Mouse (Mus musculus) embryo, embryonic 11.5 days (tissue): ENCODE data around the gene Vat1.
"Not testable (repeated sequence)": the region's sequence is repeated elsewhere in the genome, so short reads cannot be mapped to it uniquely, and the experiment has no call there.

ENCODE experiments used
- DNase-seq: peaks from one replicate; pipeline ENCODE4 v3.0.0-alpha.2; 2012; ENCODE audit warnings: low read depth, low spot score

Gene Vat1

GRCm38 (mm10) chr11:101465869-101466551 is at the start of gene Vat1:
Vat1 (minus strand) TSS chr11:101466230.
- no peak for DNase-seq

DNA sequence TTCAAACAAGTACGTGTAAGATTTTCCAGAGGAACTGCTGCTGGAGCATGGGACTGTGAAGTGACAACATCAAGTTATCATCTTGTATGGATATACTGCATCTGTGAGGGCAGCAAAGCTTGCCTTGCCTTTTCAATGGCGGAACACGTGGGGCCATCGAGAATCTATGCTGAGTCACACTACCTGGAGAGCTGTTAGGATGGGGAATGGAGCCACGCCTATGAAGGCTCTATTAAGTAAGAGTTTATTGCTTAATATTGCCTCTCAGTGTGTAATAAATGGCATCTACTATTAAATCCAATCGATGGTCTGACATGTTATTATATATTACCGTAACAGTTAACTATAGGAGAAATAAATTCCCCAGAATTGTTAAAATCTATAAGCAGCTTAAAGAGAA is 41.1 kb upstream of the Vat1 start:
- no peak for DNase-seq

- DNase-seq, result no peak
Measured at GRCm38 (mm10) chr11:101506269-101506780, 40.3 kb upstream of the Vat1 start.

GRCm38 (mm10) chr11:101486126-101486525 is 20.1 kb upstream of the Vat1 start:
- no peak for DNase-seq

DNA sequence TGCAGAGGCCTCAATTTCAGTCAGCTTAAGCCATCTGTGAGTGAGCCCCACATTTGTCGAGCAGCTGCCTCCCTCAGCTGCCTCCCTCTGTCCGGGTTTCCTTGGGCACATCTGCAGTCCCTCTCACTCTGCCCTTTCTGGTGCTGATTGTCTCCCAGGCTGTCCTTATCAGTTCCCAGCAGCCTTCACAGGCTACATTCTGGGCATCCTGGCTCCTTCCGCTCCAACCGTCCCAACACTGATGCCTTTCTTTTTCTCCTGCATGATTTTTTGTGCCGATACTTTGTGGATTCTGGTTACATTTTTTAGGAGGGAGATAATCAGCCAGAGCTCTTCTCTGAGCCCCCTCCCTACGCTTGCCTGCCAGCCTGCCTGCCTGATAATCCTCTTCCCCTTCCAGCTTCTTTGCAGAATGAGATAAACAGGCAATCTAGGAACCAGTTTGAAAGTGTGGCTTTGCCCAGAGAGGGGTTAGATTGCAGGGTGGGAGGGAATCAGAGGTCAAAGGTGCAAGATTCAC is 19.5 kb upstream of the Vat1 start:
- DNase-seq, result no peak

- no peak for DNase-seq
Measured at GRCm38 (mm10) chr11:101484814-101485213, 18.8 kb upstream of the Vat1 start.

- DNase-seq, result no peak
Measured at GRCm38 (mm10) chr11:101484245-101484644, 18.2 kb upstream of the Vat1 start.

DNA sequence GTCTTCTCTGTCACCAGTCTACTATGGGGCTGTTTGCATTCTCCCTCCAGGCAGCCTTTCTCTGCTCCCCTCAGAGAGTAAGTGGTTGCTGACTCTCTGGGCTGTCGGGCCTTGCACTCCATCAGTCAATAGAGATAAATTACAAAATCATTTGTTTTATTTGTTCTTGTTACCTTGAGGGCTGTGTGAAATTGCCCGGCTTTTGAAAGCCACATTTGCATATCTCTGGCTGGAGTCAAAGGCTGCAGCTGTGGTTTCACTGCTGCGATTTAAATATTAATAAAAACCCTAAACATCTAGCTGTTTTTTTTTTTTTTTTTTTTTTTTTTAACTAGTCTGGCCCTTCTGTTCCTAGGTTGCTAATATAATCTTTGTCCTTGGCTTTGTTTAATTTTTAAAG is 17.8 kb upstream of the Vat1 start:
- DNase-seq, result no peak

- no peak for DNase-seq
Measured at GRCm38 (mm10) chr11:101480912-101481311, 14.9 kb upstream of the Vat1 start.

DNA sequence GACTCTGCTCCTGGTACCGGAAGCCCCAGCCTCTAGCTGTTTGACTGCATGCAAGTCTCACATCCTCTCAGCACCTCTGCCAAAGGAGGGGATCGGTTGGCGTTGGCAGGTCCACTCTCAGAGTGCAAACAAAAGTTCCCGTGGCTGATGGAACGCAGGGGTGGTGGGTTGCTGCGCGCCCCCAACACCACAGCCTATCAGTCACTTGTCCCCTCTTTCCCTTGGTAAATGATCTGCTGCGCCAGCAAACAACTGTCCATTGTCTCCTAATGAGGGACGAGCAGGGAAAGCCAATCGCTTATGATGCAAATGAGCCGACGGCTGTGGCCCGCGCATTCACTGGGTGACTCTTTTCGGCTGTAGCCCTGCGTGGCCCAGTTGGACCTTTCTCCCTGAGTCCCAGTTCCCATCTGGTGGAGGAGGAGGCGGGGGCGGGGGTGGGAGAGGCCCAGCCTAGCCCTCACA is 13.2 kb upstream of the Vat1 start:
- peak; percentile 34 for DNase-seq

DNA sequence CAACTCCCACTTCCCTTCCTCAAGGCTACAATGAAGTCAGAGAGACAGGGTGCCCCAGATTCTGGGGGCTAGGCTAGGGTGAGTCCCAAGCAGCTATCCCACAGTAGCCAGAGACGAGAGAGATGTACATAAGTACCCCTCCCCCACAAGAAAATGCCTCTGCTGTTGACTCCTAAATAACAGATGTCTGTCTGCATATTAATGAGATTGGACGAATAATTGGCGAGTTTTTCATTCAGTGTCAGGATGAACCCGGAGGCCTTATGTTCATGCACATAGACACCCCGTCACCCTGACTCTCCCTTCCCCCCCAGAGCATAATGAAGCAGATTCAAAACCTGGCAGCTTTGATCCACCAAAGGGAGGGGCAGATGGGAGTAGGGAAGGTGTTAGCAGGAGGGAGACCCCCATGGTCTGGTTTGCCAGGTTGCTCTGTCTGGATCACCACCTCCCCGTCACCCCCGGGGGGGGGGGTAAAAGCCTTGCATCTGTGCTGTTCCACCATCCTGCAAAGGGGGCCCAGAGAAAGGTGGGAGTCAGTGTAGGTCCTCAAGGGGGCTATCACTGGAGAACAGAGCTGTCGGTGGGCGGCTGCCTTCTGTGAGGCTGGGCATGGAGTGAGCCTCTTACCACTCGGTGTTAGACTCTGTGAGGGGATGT is 11.7 kb upstream of the Vat1 start:
- no peak for DNase-seq

- DNase-seq, result no peak
Measured at GRCm38 (mm10) chr11:101477194-101477551, 11.1 kb upstream of the Vat1 start.

- not testable (repeated sequence) for DNase-seq
Measured at GRCm38 (mm10) chr11:101476361-101476760, 10.3 kb upstream of the Vat1 start.

GRCm38 (mm10) chr11:101474298-101474697 is 8.3 kb upstream of the Vat1 start:
- no peak for DNase-seq

- not testable (repeated sequence) for DNase-seq
Measured at GRCm38 (mm10) chr11:101473686-101474085, 7.7 kb upstream of the Vat1 start.

DNA sequence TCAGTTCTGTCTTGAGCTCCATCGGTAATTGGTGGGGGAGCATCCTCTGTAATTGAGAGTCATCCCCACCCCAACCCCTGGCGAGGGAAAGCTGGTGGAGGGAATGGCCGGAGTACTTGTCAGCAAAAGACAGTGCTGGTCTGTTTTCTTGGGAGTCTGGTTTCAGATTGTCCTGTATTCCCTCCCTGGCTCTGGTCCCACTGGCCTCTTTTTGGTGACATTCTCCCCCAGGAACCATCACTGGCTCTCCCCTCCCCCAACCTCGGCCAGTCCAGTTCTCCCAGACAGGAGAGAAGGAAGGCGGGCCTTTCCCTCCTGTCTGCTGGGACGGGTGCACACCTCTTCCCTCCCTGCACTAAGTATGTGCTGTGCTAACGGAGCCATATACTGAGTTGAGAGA is 6.3 kb upstream of the Vat1 start:
- no peak for DNase-seq

DNA sequence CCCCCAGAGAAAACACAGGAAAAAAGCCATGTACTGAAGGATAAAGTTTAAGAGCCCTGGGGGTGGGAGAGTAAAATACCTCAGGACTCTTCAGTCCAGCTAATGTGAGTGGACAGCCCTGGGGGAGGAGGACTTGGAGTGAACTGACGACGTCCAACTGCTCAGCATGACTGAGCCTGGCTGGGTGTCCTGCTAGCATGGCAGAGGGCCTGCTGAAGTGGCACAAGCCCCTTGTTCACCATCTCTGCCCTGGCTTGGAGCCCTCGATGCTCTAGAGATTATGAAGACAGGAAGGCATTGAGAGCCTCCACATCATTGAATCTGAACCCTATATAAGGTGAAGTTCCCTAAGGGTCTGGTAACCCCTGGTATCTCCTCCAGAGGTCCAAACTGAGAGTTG is 5.9 kb upstream of the Vat1 start:
- no peak for DNase-seq

DNA sequence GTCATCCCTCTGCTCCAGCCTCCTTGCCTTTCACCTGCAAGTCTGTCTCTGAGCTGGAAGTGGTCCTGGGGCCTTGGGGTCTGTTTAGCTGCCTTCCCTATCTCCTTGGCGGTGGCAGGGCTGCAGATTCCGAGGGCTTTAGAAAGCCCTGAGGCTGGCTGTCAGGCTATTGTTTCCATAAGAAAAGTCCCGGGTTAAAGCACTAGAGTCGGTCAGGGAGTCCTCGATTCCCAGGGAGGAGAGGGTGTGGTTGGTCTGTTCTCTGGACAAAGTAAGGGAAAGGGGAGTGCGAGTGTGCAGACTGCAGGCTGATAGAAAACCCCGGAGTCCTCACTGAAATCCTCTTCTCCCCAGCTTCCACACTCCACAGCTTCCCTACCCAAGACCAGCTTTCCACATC is 4.2 kb upstream of the Vat1 start:
- DNase-seq, result no peak

- DNase-seq, result no peak
Measured at GRCm38 (mm10) chr11:101469155-101469554, 3.1 kb upstream of the Vat1 start.

DNA sequence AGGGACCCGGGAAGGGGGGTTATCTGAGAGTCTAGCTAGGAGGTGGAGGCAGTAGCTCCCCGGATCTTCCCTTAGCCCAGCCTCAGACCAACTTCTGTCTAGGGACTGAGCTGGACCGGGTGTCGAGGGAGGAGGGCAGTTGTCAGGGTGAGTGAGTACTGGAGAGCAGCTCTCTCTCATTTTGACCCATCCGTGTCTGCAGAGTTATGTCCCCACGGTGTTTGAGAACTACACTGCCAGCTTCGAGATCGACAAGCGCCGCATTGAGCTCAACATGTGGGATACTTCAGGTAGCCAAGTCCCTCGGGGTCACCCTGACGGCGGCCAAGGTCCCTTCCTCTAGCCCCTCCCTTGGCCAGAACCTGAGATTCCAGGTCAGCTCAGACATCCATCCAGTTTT is 2.7 kb upstream of the Vat1 start:
- no peak for DNase-seq

DNA sequence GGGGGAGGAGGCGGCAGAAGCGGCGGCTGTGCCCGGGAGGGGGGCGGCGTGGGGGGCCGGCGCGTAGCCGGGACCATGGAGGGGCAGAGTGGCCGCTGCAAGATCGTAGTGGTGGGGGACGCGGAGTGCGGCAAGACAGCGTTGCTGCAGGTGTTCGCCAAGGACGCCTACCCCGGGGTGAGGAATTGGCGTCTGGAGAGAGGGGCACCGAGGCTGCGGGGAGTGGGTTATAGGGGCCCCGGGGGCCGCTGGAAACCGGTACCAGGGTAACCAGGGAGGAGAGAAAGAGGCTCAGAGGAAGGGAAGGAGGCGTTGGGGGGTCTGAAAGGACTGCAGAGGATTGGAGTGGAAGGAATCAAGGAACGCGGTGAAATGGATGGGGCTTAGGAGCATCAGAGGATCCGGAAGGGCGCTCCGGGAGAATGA is 2.2 kb upstream of the Vat1 start:
- DNase-seq, result no peak

GRCm38 (mm10) chr11:101467477-101468262 is 1.6 kb upstream of the Vat1 start:
- DNase-seq, result no peak
